Mouse (Mus musculus) liver, adult (tissue): ENCODE results near the gene Palm3.
A peak's percentile ranks its signal among the peaks of the same experiment; 100 is the strongest.

ENCODE experiments used
- GATA4 ChIP-seq: IDR thresholded peaks from 2 replicates; pipeline ENCODE4 v1.6.1; 2014; ENCODE audit warnings: mild to moderate bottlenecking, low read length; ENCODE audit not compliant: insufficient replicate concordance

The Palm3 gene

GRCm38 (mm10) chr8:83992488-83992887 is 28.8 kb upstream of the Palm3 start:
- TF ChIP-seq GATA4: no peak

- no peak for TF ChIP-seq GATA4
Observed at GRCm38 (mm10) chr8:83994030-83994429, 27.2 kb upstream of the Palm3 start.

- TF ChIP-seq GATA4: no peak
Observed at GRCm38 (mm10) chr8:83995973-83996372, 25.3 kb upstream of the Palm3 start.

- TF ChIP-seq GATA4: no peak
Observed at GRCm38 (mm10) chr8:83996567-83997505, 24.4 kb upstream of the Palm3 start.

GRCm38 (mm10) chr8:83997511-83998141 is 23.6 kb upstream of the Palm3 start, which contains the start of gene Samd1:
Samd1 (plus strand) TSS chr8:83997672.
- no peak for TF ChIP-seq GATA4

- TF ChIP-seq GATA4: no peak
Observed at GRCm38 (mm10) chr8:83998231-83999056, 22.8 kb upstream of the Palm3 start.

GRCm38 (mm10) chr8:83999057-83999705 is 22.1 kb upstream of the Palm3 start:
- no peak for TF ChIP-seq GATA4

- TF ChIP-seq GATA4: no peak
Observed at GRCm38 (mm10) chr8:83999825-84000224, 21.4 kb upstream of the Palm3 start.

- no peak for TF ChIP-seq GATA4
Observed at GRCm38 (mm10) chr8:84001281-84002000, 19.8 kb upstream of the Palm3 start, which contains the start of gene 1700067K01Rik. 1700067K01Rik (plus strand) TSS chr8:84001502.

- no peak for TF ChIP-seq GATA4
Observed at GRCm38 (mm10) chr8:84002957-84003611, 18.2 kb upstream of the Palm3 start.

GRCm38 (mm10) chr8:84003612-84004246 is 17.5 kb upstream of the Palm3 start:
- TF ChIP-seq GATA4: no peak

- 0 out of 2 replicates have a peak, but pooled peaks have one; percentile 3 for TF ChIP-seq GATA4
Observed at GRCm38 (mm10) chr8:84004533-84005201, 16.6 kb upstream of the Palm3 start.
